Mouse (Mus musculus) right cerebral cortex, postnatal 36 days (tissue): ENCODE data around the gene Plekhg5.
A peak's percentile ranks its signal among the peaks of the same experiment; 100 is the strongest.

ENCODE experiments used
- DNase-seq, 2 experiments: peaks; one replicate each; pipeline ENCODE4 v3.0.0; 2022; ENCODE audit warnings: low spot score in 2 of 2, mixed read lengths in 1 of 2

The Plekhg5 gene

DNA sequence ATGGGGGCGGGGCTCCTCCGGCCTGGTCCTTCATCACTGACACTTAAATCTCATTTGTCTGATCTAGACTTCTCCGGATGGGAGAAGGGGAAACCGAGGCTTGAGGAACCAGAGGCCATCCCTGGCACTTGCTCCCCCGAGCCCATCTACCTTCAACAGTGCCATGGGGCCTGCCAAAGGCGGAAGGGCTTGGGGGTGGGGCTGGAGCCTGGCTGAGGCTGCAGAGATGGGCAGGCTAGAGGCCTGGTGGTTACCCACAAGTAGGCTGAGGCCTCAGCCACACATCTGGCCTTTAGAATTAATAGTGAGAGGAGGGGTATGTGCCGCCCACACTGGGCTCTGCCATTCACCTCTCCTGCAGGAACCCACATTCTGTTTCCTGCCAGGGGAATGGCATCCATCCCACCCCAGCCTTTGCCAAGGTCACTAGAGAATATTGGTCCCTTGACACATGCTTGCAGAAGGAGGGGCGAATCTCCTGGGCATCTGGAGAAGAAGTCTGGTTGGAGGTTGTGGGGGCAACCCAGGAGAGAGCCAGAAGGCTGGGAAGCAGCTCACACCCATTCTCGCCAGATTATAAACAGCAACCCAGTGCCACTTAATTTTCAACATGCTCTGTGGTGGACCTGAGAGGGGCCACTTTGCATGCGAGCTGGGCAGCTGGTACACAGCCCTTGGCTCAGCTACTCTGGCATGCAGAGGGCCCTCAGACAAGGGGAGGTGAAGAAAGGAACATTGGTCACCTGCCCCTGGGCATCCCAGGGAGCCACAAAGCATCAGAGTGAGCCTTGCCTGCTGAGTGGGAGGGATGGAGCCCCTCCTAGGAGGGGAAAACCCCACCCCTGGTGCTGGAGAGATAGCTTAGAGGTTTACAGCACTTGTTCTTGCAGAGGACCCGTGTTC lies 1.6 kb upstream of the Plekhg5 start:
- DNase-seq: no peak

DNA sequence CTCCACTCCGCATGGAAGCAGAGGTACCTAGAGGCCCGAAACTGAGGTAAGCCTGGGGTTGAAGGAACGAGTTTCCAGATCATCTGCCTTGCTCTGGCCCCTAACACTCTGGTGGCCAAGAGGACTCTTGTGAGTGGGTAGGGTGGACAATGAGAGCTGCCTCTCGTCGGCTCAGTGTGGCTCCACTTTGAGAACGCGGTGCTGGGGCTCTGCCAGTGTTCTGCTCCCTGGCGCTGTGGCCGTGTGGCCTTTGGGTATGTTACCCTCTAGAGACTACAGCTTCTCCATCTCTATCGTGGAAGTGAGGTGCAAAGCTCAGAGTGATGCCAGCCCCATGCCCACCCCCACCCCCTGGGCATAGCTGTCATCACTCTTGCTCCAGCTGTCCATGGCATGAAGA lies 357 bp downstream of the Plekhg5 start:
- no peak for DNase-seq

DNA sequence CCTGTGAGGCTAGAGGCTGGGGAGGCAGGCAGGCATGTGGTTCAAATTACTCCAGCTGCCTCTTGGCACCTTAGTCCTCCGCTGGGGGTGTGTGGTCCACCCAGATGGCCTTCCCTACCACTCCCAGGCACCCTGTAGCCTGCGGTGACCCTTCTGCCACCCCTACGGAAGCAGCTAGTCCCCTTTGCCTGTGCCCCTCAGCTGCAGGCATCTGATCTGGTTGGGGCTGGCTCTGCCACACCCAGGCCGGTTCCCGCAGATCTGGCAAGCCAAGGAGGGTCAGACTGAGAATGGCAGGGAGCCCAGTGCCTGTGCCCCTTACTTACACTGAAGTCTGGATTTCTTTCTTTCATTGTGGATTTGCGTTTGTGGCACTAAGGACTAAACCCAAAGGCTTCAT lies 1.4 kb downstream of the Plekhg5 start:
- DNase-seq: no peak

DNA sequence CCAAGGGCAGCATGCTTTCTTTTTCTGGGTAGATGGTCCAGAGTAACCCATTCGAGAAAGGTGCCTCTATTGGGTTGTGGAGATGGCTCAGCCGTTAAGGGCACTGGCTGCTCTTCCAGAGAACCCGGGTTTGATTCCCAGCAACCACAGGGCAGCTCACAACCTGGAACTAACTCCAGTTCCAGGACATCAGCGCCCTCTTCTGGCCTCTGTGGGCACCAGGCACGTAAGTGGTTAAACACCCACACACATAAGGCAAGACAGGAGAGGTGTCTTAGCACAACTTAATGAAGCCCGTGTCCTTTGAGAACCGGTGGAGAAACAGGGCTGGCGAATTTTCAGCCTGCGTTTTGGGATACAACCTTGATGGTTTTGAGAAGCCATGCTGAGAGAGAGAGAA lies 2.2 kb downstream of the Plekhg5 start:
- no peak for DNase-seq

DNA sequence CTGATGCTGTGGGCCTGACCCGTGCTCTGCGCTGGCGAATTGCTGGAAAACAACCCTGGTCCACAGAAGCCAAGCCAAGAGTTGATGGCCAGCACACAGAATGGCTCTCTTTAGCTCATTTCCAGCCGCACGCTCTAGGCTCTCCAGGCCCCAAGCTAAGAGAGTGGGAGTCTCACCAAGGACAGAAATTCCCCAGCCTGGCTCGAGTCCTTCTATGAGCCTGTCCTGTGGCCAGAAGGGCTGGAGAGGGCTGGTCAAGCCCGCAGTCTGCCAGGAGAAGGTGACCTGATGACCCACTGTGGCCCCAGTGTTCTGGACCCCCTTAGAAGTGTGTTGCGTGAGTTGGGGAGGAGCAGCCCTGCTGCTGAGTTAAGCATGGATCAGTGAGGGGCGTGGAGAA lies 4.9 kb downstream of the Plekhg5 start:
- DNase-seq: no peak

DNA sequence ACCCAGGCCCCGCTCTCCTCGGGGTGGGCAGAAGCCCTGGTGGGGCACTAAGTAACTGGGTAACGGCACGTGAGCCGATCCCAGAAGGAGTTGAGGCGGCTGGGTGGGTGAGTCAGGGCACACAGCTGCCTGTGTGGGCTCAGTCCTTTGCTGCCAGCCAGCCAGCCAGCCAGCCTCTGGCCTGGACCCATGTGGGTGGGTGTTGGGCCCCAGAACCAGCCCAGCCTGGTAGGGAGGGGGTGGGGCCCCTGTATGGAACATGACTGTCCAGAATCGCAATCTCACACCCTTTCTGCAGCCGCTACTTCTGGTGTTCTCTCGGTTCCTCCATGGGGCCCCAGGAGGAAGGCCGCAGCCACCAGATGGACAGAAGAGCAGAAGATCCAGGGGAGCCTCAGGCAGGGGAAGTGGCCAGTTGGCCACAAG lies 5.8 kb downstream of the Plekhg5 start:
- no peak for DNase-seq

DNA sequence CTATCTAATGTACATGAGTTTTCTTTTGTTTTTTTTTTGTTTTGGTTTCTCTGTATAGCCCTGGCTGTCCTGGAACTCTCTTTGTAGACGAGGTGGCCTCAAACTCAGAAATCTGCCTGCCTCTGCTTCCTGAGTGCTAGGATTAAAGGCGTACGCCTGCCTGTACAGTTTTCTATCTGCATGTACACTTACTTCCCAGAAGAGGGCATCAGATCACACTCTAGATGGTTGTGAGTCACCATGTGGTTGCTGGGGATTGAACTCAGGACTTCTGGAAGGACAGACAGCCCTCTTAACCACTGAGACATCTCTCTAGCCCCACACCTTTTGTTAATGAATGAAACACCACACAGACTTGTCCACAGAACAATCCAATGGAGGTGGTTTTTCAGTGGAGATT lies 7.0 kb downstream of the Plekhg5 start:
- no peak for DNase-seq

DNA sequence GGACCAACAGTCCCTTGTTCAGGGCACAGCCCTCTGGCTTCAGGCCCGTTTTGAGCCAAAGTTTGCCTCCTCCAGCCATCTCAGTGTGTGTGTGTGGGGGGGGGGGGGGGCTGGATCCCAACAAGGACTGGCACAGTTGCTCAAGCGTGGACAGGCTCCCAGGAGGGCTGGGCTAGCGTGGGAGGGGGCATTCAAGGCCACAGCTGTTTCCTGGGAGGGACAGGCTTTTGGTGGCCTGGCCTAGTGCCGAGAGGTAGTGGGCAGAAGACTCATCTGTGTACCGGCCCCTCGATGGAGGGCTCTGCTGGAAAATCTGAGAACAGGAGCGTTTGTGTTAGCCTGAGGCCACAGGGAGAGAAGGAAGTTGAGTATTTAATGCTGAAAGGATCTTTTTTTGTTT lies 7.6 kb downstream of the Plekhg5 start:
- DNase-seq: no peak

DNA sequence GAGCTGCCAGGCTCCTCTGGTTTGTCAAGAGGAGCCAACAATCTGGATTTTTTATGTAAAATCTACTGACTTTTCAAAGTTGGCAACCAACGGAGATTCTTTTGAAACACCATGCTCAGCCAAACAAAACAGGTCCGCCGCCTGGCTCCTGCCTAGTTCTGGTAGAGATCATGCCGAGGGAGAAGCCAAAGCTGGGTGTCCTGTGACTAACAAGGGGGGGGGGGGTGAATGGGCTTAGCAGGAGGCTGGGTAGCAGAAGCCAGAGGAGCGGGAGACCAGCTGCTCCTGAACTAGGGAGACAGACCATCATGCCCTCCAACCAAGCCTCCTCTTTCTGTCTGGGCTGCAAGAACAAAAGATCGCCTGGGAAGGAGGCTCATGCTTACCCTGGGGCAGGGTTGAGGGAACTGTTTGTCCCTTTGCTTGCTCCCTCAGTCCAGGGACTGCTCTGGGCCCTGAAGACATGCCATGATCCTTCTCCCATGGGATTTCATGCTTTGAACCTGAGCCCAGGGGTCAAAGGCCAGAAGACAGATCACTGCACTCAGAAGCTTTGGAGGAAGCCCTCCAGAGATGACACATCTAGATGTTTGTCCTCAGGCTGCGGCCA lies 11.4 kb downstream of the Plekhg5 start:
- DNase-seq: no peak

DNA sequence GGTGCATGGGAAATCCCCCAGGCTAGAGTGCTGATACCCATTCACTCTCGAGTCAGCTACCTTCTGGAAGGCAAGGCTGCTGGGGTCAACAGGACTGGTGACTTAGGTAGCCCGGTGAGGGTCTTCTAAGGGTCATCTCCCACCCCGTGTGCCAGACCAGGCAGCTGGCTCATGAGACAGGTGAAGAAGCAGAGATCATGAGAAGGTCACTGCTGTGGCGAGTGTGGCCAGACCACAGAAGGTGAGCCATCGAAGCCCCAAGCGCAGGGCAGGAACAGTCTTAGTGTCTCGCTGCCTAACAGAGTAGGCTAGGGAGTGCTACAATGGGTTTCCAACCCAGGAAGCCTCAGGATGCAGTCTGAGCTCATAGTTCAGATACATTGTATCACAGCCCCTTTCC lies 12.3 kb downstream of the Plekhg5 start:
- no peak for DNase-seq

DNA sequence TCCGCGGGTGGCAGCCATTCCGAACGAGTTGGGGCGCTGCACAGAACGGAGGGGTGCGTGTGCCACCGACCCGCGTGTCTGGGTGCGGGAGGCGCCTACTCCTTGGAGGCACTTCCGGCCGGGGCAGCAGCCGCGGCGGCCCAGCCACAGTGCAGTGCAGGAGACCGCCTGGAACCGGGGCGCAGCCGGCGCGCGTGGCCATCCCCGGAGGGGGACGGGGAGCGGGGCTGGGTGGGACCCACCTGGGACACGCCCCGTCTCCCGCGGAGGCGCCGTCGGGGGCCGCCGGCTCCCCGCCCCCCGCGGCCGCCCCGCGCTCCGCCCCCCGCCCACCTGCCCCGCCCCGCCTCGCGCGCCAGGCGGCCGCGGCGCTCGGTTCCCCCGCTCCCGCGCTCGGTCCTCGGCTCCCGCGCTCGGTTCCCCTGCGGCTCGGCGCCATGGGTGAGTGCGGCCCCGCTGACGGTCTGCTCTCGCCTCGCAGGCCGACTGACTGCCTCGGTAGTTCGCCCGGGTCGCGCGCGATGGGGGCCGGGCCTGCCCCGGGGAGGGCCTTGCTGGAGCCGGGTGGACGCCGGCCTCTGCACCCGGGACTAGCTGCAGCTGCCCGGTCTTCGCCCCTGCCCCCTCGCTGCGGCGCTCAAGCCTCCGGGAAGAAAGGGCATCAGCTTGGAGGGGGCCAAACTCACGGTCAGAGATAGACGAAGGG lies 14.4 kb downstream of the Plekhg5 start:
- no peak for DNase-seq

DNA sequence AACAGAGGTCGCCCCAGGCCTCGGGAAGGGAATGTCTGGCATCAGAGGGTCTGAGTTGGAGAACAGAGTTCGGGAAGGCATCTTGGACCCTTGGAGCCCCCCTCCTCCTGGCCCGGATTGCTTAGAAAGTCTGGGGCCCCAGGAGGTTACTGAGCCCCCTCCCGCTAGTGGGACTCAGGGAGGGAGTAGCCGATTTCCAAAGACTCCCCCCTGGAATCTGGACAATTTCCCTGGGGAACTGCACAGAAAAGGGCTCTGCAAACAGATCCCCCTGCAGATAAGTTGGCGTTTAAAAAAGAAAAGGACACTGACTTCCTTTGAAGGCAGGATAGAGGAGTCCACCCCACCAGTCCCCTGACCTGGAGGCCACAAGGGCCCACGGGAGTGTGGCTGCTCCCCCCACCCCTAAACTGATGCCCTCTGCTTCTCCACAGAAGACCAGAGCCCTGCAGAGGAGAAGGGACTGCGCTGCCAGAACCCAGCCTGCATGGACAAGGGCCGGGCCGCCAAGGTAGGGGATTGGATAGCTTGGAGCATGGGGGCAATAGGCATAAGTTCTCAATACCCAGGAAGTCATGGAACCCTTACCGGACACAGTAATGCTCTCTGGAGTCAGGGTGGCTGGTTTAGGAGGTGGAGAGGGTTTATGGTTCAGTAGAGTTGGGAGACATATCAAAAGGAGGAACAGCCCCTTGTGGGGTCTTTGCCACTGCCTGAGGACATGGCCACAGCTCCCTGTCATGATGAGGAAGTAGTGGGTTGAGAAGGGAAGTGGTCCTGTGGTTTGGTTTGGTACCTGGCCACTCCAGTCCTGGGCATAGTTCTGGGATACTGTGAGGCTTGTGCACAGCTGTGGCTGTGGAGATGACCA lies 15.1 kb downstream of the Plekhg5 start:
- DNase-seq: no peak

DNA sequence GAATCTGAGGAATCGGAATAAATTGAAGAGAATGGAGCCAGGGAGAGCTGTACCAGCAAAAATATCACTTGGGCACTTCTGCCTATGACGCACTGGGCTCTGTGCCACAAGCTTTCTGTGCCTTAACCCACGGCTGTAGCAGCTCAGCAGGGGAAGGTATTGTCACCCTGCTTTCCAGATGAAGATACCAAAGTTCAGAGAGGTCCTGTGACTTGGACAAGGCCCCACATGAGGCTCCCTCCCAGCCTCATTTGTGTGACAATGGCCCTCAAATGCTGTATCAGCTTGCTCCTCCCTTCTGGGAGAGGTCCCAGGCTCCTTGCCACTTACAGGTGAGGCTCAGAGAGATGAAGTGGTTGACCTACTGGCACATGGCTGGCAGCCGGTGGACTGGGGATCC lies 15.8 kb downstream of the Plekhg5 start:
- peak; percentile 57 to 72 for DNase-seq

DNA sequence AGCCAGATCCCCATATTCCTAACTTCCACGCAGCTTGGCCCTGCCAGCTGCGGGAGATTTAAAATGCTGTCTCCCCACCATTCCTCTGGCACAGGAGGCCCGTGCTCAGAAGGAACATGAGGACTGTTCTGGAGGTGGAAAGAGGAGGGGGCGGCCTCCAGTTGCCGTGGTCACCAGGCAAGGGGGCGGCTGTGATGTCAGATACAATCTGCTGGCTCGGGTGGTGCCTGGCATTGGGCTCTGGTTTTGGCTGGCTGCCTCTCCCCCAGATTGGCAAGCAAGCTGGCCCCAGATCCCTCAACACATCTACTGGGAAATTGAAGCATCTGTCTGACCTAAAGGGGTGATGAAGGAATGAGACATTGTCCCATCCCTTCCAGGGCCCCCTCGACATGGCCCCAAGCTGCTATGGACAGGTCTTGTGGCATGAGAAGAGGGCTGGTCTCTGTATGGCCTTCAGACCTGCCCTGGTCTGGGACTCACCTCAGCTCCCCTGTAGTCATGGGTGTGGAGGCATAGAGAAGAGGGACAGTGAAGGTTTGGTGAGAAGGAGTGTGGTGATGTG lies 16.3 kb downstream of the Plekhg5 start:
- DNase-seq: peak; percentile 86 to 87

DNA sequence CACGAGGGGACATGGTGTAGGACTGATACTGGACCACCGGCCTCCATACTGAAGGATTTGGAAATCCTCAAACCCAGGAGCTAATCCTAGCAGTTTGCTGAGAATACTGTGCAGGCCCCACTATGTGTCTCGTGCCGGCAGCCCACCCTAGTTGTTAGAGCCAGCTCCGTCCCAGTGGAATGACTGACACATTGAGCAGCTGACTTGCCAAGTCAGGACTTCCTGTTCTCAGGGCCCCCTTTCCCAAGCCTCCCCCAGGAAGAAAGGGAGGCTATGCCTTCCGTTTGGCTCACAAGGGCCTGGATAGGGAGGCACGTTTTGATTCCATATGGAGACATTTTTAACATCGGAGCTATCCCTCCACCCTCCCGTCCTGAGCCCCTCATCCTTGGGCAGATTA lies 17.9 kb downstream of the Plekhg5 start:
- no peak for DNase-seq

DNA sequence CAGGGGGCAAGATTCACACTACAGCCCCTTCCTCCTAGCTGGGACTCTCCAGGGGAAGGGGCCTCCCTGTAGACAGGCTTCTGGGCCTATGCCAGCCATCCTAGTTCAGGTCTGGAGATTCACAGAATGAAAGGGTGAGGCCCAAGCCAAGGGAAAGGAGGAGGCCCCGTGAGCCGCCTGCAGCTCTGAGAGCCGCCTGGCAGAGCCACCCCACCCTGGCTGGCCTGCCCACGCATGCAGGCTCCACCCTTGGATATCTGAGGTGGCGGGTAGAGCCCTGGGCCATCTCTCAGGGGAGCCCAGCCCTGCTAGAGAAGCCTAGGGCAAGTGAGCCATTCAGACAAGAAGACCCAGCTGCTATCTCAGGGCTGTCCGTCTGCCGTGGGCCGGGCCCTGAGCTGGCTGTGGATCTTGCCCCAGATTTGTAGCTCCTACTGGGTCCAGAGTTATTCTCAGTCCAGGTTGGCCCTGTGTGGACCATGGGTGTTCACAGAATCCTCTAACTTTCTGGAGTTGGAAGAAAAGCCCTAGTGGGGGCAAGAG lies 20.5 kb downstream of the Plekhg5 start:
- no peak for DNase-seq

DNA sequence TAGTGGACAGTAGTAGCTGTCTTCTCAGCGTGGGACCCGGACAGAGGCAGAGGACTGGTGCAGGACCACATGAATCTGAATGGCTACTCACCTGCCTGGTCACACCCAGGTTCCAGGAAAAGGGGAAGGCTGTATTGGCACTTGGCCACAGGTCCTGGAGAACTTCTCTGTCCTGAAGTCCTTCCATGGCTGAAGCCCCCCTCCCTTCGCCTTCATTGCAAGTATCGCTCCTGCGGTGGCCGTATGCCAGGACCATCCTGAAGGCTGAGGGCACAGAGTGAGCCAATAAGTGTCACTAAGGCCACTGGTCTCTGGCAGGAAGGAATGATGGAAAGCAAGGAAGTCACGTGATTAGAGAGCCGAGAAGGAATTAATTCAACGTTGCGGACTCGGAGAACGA lies 21.9 kb downstream of the Plekhg5 start:
- no peak for DNase-seq

DNA sequence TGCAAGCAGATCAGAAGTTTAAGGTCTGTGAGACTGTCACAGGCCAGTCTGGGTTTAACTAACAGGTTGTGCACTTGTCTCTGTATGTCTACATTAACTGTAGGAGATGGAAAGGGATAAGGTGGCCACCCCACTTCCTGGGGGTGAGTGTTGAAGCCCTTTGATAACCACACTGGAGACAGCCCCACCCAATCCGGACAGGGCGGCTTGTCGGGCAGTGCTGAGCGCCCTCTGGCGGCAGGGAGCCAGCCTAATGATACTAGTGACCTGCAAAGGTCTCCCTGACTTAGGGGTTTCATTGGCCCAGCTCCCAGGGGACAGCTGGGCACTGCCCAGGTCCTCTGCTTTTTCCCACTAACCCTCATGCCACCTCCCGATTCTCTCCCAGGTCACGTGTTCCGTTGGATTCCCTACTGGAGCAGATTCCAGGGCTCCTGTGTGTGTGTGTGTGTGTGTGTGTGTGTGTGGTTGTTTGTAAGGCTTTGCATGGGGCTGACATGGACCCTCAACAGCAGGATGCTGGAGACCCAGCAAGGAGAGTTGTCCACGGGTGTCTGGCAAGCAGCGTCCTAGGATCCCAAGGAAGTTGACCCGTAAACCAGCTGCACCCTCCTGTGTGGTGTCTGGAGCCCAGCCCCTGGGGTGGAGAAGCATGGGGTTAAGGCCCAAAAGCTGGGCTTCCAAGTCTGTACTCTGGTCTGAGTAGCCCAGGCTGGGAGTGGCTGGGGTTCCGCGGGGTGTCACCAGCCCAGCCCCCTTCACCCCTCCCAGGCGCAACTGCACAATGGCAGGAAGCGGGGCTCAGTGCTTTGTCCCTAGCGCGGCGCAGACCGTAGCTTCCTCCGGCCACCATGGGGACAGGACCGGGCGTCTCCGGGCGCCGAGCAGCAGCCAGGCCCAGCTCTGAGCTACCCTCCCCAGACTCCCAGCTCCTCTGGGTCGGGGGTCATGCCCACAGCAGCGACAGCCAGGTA lies 23.9 kb downstream of the Plekhg5 start:
- no peak for DNase-seq

DNA sequence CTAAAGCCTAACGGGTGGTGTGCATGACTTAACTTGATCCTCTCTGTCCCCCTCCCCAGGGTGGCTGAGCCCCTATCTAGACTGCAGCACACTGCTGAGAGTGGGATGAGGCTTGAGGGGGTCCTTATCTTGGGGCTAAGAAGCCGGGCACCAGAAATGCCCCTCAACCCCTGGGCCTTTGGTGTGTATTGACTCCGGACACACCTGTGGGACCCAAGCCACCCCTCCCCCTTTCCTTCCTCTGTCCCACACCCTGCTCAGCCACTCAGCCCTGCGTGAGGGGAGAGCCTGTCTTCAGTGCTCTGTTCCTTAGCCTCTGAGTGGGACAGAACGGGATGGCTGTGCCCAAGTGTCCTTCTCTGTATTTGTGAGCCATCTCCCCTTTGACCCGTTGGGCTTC lies 24.6 kb downstream of the Plekhg5 start:
- no peak for DNase-seq
